Mouse (Mus musculus) ES-Bruce4 (cell line): ENCODE data around the gene Ube2l3.
A peak's percentile ranks its signal among the peaks of the same experiment; 100 is the strongest.

ENCODE experiments used
- CTCF ChIP-seq: IDR thresholded peaks from one replicate; pipeline ENCODE4 v1.8.1; 2011; ENCODE audit warnings: low read depth, low read length
- EP300 ChIP-seq: IDR thresholded peaks from 2 replicates; pipeline ENCODE4 v1.6.1; 2011; ENCODE audit warnings: low read depth, low read length; ENCODE audit not compliant: insufficient read depth
- POLR2A ChIP-seq: IDR thresholded peaks from one replicate; pipeline ENCODE4 v1.8.1; 2011; ENCODE audit warnings: low read length; ENCODE audit not compliant: insufficient read depth

DNA sequence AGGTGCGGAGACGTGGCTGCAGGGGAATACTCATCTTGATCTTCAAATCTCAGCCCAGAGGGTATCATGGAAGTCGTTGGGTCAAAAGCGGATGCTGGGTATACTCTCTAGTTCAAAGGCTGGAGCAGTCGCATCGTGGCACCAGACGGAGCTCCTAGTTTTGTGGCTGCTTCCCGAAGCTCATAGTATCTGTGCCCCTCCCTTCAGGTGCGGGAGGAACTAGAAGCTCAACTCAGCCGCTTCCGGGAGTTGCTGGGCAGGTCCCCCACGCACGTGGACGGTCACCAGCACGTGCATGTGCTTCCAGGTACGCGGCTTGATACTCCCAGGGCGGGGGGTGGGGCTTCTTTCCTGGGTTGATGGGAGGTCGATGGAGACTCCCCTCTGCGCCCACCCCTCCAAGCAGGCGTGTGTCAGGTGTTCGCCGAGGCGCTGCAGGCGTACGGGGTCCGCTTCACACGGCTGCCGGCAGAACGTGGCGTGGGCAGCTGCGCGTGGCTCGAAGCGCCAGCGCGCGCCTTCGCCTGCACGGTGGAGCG is 55.0 kb downstream of the Ube2l3 start:
- TF ChIP-seq POLR2A (no peak), CTCF (no peak), EP300 (0 out of 2 replicates have a peak, but pooled peaks have one; percentile 20)
